Mouse (Mus musculus): Measurements from ENCODE around the gene Cyp27a1.

- TF ChIP-seq CTCF (IDR thresholded peaks at IDR 0.05) (peak; percentile 46), EP300 (IDR thresholded peaks at IDR 0.05) (no peak)
Observed at GRCm38 (mm10) chr1:74723748-74724147, 10.4 kb downstream of the Cyp27a1 start.
